Mouse (Mus musculus): Measurements from ENCODE around the gene Mb21d2.

DNA sequence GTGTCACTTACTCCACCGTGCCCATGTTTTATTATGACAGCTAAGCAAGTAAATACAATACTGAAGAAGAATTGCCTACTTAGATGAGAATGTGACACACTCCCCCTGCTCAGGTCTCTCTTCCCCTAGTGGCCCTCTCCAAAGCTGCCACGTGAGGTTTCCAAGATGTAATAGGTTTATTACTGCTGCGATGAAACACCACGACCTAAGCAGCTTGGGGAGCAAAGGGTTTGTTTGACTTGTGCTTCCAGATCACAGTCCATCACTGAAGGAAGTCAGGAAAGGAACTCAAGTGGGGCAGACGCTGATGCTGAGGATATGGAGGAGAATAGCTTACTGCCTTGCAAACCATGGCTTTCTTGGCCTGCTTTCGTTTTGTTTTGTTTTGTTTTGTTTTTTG lies 65.9 kb downstream of the Mb21d2 start:
- no peak for TF ChIP-seq FLI1 (IDR thresholded peaks at IDR 0.05; ENCODE audit: low read length)
- no peak for TF ChIP-seq GATA1 (IDR thresholded peaks at IDR 0.05; ENCODE audit: borderline replicate concordance, low read length)
